Mouse (Mus musculus) embryonic facial prominence, embryonic 11.5 days (tissue): ENCODE data around the gene Tmtc2. TPM values are rescaled to one million over a fixed set of nuclear protein-coding genes. Genes with fewer than 3 reads are reported as not detected.

Experiments
- ATAC-seq: fragments of 200-750 bp; cut with Nextera tagmentation; replicated peaks from 2 replicates; pipeline ENCODE4 v1.8.0; 2017; ENCODE audit warnings: low read depth; ENCODE audit not compliant: insufficient number of reproducible peaks, low FRiP score, low TSS enrichment
- DNase-seq: peaks from one replicate; pipeline ENCODE4 v3.0.0-alpha.2; 2015; ENCODE audit warnings: low spot score
- H3K27ac ChIP-seq: fragments of 300-500 bp; sonication (generic); replicated peaks from 2 replicates; pipeline ENCODE4 v1.5.1; 2014; ENCODE audit warnings: mild to moderate bottlenecking, low read depth, low read length, control low read depth
- H3K27me3 ChIP-seq: fragments of 300-500 bp; sonication (generic); 2 replicates; pipeline ENCODE4 v1.6.1; 2014; ENCODE audit warnings: mild to moderate bottlenecking, low read length, moderate library complexity, mixed read lengths; ENCODE audit not compliant: control insufficient read depth, insufficient read depth
- H3K36me3 ChIP-seq: fragments of 300-500 bp; sonication (generic); replicated peaks from 2 replicates; pipeline ENCODE4 v1.6.1; 2014; ENCODE audit warnings: low read depth, mild to moderate bottlenecking, low read length, moderate library complexity, mixed read lengths; ENCODE audit not compliant: control insufficient read depth, insufficient read depth
- H3K4me1 ChIP-seq: fragments of 300-500 bp; sonication (generic); 2 replicates; pipeline ENCODE4 v1.6.1; 2014; ENCODE audit warnings: low read length, mixed read lengths; ENCODE audit not compliant: control insufficient read depth, insufficient read depth
- H3K4me2 ChIP-seq: fragments of 300-500 bp; sonication (generic); 2 replicates; pipeline ENCODE4 v1.6.1; 2014; ENCODE audit warnings: low read depth, mild to moderate bottlenecking, control low read depth, low read length, moderate library complexity
- H3K4me3 ChIP-seq: fragments of 300-500 bp; sonication (generic); 2 replicates; pipeline ENCODE4 v1.5.1; 2014; ENCODE audit warnings: low read depth, low read length, control low read depth
- H3K9ac ChIP-seq: fragments of 300-500 bp; sonication (generic); replicated peaks from 2 replicates; pipeline ENCODE4 v1.6.1; 2014; ENCODE audit warnings: mild to moderate bottlenecking, control low read depth, low read length
- H3K9me3 ChIP-seq: fragments of 300-500 bp; sonication (generic); replicated peaks from 2 replicates; pipeline ENCODE4 v1.6.1; 2016; ENCODE audit warnings: mild to moderate bottlenecking, low read length, inconsistent platforms, mixed read lengths; ENCODE audit not compliant: control insufficient read depth
- WGBS: fragments of 180-500 bp; shearing (Covaris S2); extraction: QIAGEN DNeasy Blood & Tissue Kit; methylation state at CpG from one replicate; pipeline ENCODE4 v1.1.7; 2014; 5-methylcytosine and 5-hydroxymethylcytosine counted together
- polyA plus RNA-seq: library from polyadenylated mRNA; unstranded; fragments of >200 nt; fragmentation: Nextera tagmentation; extraction: Ambion mirVana; gene quantifications from 2 replicates; pipeline ENCODE4 v1.2.1, GENCODE M21; 2014

Gene Tmtc2
- polyA plus RNA-seq, 1 experiment from 2014 or later = 7.8 TPM

- Histone ChIP-seq H3K9ac (no peak overlapping the region), H3K36me3 (no peaks in the 10 kb centered on the region), H3K27me3 (no peaks in the 10 kb centered on the region), H3K4me1 (no peaks in the 10 kb centered on the region), H3K27ac (no peak overlapping the region), H3K4me2 (no peak overlapping the region), H3K9me3 (no peaks in the 10 kb centered on the region), H3K4me3 (no peak overlapping the region)
- no peak for DNase-seq
- ATAC-seq = no peak
- WGBS = 42% methylated on average over 4 of the region's 4 CpGs
Observed at GRCm38 (mm10) chr10:105486977-105487376, 87.3 kb downstream of the Tmtc2 start.

- WGBS = 45% methylated on average over 2 of the region's 2 CpGs
- ATAC-seq (peak; percentile 88), DNase-seq (peak; percentile 27)
- no peaks in the 10 kb centered on the region for H3K9me3 ChIP-seq
- no peaks in the 10 kb centered on the region for H3K4me1 ChIP-seq
- no peak overlapping the region for H3K4me2 ChIP-seq
- no peak overlapping the region for H3K27ac ChIP-seq
- H3K9ac ChIP-seq = no peak overlapping the region
- H3K27me3 ChIP-seq = no peaks in the 10 kb centered on the region
- no peak overlapping the region for H3K4me3 ChIP-seq
- H3K36me3 ChIP-seq = no peaks in the 10 kb centered on the region
Observed at GRCm38 (mm10) chr10:105484355-105485094, 89.7 kb downstream of the Tmtc2 start.

GRCm38 (mm10) chr10:105479771-105480170 is 94.5 kb downstream of the Tmtc2 start:
- no peaks in the 10 kb centered on the region for H3K9me3 ChIP-seq
- no peak overlapping the region for H3K4me2 ChIP-seq
- no peak overlapping the region for H3K4me3 ChIP-seq
- 62% methylated on average over 11 of the region's 11 CpGs for WGBS
- no peaks in the 10 kb centered on the region for H3K4me1 ChIP-seq
- ATAC-seq (no peak), DNase-seq (no peak)
- no peak overlapping the region for H3K27ac ChIP-seq
- H3K9ac ChIP-seq = no peak overlapping the region
- no peaks in the 10 kb centered on the region for H3K27me3 ChIP-seq
- no peaks in the 10 kb centered on the region for H3K36me3 ChIP-seq

- H3K4me1 ChIP-seq = no peaks in the 10 kb centered on the region
- ATAC-seq = no peak
Observed at GRCm38 (mm10) chr10:105477623-105478238, 96.5 kb downstream of the Tmtc2 start.

GRCm38 (mm10) chr10:105474162-105474830 is 100.0 kb downstream of the Tmtc2 start:
- Histone ChIP-seq H3K27ac (no peak overlapping the region), H3K4me2 (no peak overlapping the region), H3K9ac (no peak overlapping the region), H3K36me3 (no peaks in the 10 kb centered on the region), H3K27me3 (no peaks in the 10 kb centered on the region), H3K4me3 (no peak overlapping the region), H3K4me1 (no peaks in the 10 kb centered on the region), H3K9me3 (no peaks in the 10 kb centered on the region)
- DNase-seq (no peak), ATAC-seq (no peak)
- 88% methylated on average over 6 of the region's 6 CpGs for WGBS

More at GRCm38 (mm10) chr10:105477623-105478238, 96.5 kb downstream of the Tmtc2 start:
- Histone ChIP-seq H3K27me3 (no peaks in the 10 kb centered on the region), H3K4me3 (no peak overlapping the region), H3K36me3 (no peaks in the 10 kb centered on the region), H3K9ac (no peak overlapping the region), H3K9me3 (no peaks in the 10 kb centered on the region), H3K4me2 (no peak overlapping the region), H3K27ac (no peak overlapping the region)
- DNase-seq = no peak
- WGBS = 88% methylated on average over 18 of the region's 18 CpGs

- no peak for DNase-seq
- Histone ChIP-seq H3K27me3 (no peaks in the 10 kb centered on the region), H3K4me3 (no peak overlapping the region), H3K9ac (no peak overlapping the region), H3K36me3 (no peaks in the 10 kb centered on the region), H3K4me1 (no peaks in the 10 kb centered on the region), H3K27ac (no peak overlapping the region), H3K4me2 (no peak overlapping the region), H3K9me3 (no peaks in the 10 kb centered on the region)
- WGBS = 84% methylated on average over 4 of the region's 4 CpGs
- no peak for ATAC-seq
Observed at GRCm38 (mm10) chr10:105464378-105464777, 109.9 kb downstream of the Tmtc2 start.

GRCm38 (mm10) chr10:105453441-105453840 is 120.8 kb downstream of the Tmtc2 start:
- Histone ChIP-seq H3K4me1 (no peaks in the 10 kb centered on the region), H3K9me3 (no peaks in the 10 kb centered on the region), H3K4me2 (no peak overlapping the region), H3K27ac (no peak overlapping the region), H3K9ac (no peak overlapping the region), H3K4me3 (no peak overlapping the region), H3K36me3 (no peaks in the 10 kb centered on the region), H3K27me3 (no peaks in the 10 kb centered on the region)
- WGBS = 85% methylated on average over 8 of the region's 8 CpGs
- ATAC-seq (no peak), DNase-seq (no peak)

GRCm38 (mm10) chr10:105447191-105447590 is 127.1 kb downstream of the Tmtc2 start:
- no peaks in the 10 kb centered on the region for H3K4me1 ChIP-seq
- ATAC-seq (no peak), DNase-seq (no peak)
- H3K4me3 ChIP-seq = no peak overlapping the region
- no peaks in the 10 kb centered on the region for H3K27me3 ChIP-seq
- H3K4me2 ChIP-seq = no peak overlapping the region
- H3K9ac ChIP-seq = no peak overlapping the region
- WGBS = 90% methylated on average over 2 of the region's 2 CpGs
- no peak overlapping the region for H3K27ac ChIP-seq
- no peaks in the 10 kb centered on the region for H3K9me3 ChIP-seq
- H3K36me3 ChIP-seq = no peaks in the 10 kb centered on the region
